Mouse (Mus musculus) urinary bladder, postnatal 25 days (tissue): ENCODE data around the gene Top2a.
A peak's percentile ranks its signal among the peaks of the same experiment; 100 is the strongest.

Source experiments
- DNase-seq: peaks from one replicate; pipeline ENCODE4 v3.0.0; 2022; ENCODE audit warnings: low spot score

Gene Top2a

GRCm38 (mm10) chr11:99023500-99024467 is at the start of gene Top2a:
Gene Top2a, minus strand, starts transcription at chr11:99024189.
- peak; percentile 85 for DNase-seq

GRCm38 (mm10) chr11:99073781-99074180 is 49.8 kb upstream of the Top2a start:
- DNase-seq = no peak

- DNase-seq = no peak
Observed at GRCm38 (mm10) chr11:99071866-99072265, 47.9 kb upstream of the Top2a start.

GRCm38 (mm10) chr11:99068455-99068854 is 44.5 kb upstream of the Top2a start:
- DNase-seq = no peak

- DNase-seq = no peak
Observed at GRCm38 (mm10) chr11:99067591-99067990, 43.6 kb upstream of the Top2a start.

- DNase-seq = peak; percentile 69
Observed at GRCm38 (mm10) chr11:99065979-99066378, 42.0 kb upstream of the Top2a start.

GRCm38 (mm10) chr11:99065353-99065752 is 41.4 kb upstream of the Top2a start:
- DNase-seq = no peak

- no peak for DNase-seq
Observed at GRCm38 (mm10) chr11:99063406-99064131, 39.6 kb upstream of the Top2a start.

- no peak for DNase-seq
Observed at GRCm38 (mm10) chr11:99062661-99063060, 38.7 kb upstream of the Top2a start.

- no peak for DNase-seq
Observed at GRCm38 (mm10) chr11:99060435-99060834, 36.4 kb upstream of the Top2a start.

GRCm38 (mm10) chr11:99055571-99056452 is 31.8 kb upstream of the Top2a start:
- DNase-seq = no peak

GRCm38 (mm10) chr11:99055143-99055542 is 31.2 kb upstream of the Top2a start:
- DNase-seq = no peak

- DNase-seq = no peak
Observed at GRCm38 (mm10) chr11:99047643-99048042, 23.7 kb upstream of the Top2a start.

GRCm38 (mm10) chr11:99047120-99047519 is 23.1 kb upstream of the Top2a start:
- peak; percentile 56 for DNase-seq

- DNase-seq = no peak
Observed at GRCm38 (mm10) chr11:99045159-99045889, 21.3 kb upstream of the Top2a start.

GRCm38 (mm10) chr11:99044306-99044705 is 20.3 kb upstream of the Top2a start:
- no peak for DNase-seq

GRCm38 (mm10) chr11:99043632-99044031 is 19.6 kb upstream of the Top2a start:
- no peak for DNase-seq

- no peak for DNase-seq
Observed at GRCm38 (mm10) chr11:99042834-99043431, 18.9 kb upstream of the Top2a start.

GRCm38 (mm10) chr11:99041841-99042780 is 18.1 kb upstream of the Top2a start:
- no peak for DNase-seq
